Mouse (Mus musculus) cerebellum, adult 2 months (tissue): ENCODE data around the gene Fam168b.

Source experiments
- CTCF ChIP-seq: fragments of 200-500 bp; IDR thresholded peaks from 2 replicates; pipeline ENCODE4 v1.5.1; 2011; ENCODE audit warnings: low read depth, mild to moderate bottlenecking, control low read depth, low read length, moderate library complexity, borderline replicate concordance; ENCODE audit not compliant: insufficient read depth
- POLR2A ChIP-seq: fragments of 200-500 bp; IDR thresholded peaks from 2 replicates; pipeline ENCODE4 v1.6.1; 2011; ENCODE audit warnings: low read length, control low read depth, borderline replicate concordance; ENCODE audit not compliant: insufficient read depth

GRCm38 (mm10) chr1:34830934-34831333 is 11.9 kb downstream of the Fam168b start:
- TF ChIP-seq CTCF (no peak), POLR2A (no peak)
